Mouse (Mus musculus) heart, adult 9 months (tissue): Measurements from ENCODE around the gene Cog8.

Source experiments
- DNase-seq, 2 experiments: peaks; one replicate each; pipeline ENCODE4 v3.0.0; 2022; ENCODE audit warnings: low spot score in 2 of 2

Cog8 gene

GRCm38 (mm10) chr8:107056076-107056972, at the start of gene Cog8, which contains the start of gene Nip7:
Gene Cog8, minus strand, starts transcription at chr8:107056689.
Gene Nip7, plus strand, starts transcription at chr8:107056877.
- DNase-seq: peak; percentile 98

GRCm38 (mm10) chr8:107104547-107104946, 48.1 kb upstream of the Cog8 start:
- DNase-seq: peak in 1 of 2 experiments; percentile 63

- DNase-seq: peak in 1 of 2 experiments; percentile 22
These were observed 44.1 kb upstream of the Cog8 start for GRCm38 (mm10) chr8:107100635-107101034.

- peak; percentile 94 for DNase-seq
These were observed 40.0 kb upstream of the Cog8 start, which contains the start of gene Terf2 for GRCm38 (mm10) chr8:107096366-107097036. Gene Terf2, minus strand, starts transcription at chr8:107096547.

- DNase-seq: no peak
These were observed 39.4 kb upstream of the Cog8 start for GRCm38 (mm10) chr8:107095717-107096365.

- DNase-seq: no peak
These were observed 34.0 kb upstream of the Cog8 start for GRCm38 (mm10) chr8:107090531-107090930.

- no peak for DNase-seq
These were observed 32.1 kb upstream of the Cog8 start for GRCm38 (mm10) chr8:107088526-107089063.

GRCm38 (mm10) chr8:107086018-107086417, 29.5 kb upstream of the Cog8 start:
- DNase-seq: no peak

- DNase-seq: no peak
These were observed 28.9 kb upstream of the Cog8 start for GRCm38 (mm10) chr8:107085358-107085757.

GRCm38 (mm10) chr8:107076239-107076888, 19.9 kb upstream of the Cog8 start:
- no peak for DNase-seq

GRCm38 (mm10) chr8:107074128-107074527, 17.6 kb upstream of the Cog8 start:
- DNase-seq: no peak

GRCm38 (mm10) chr8:107073706-107074105, 17.2 kb upstream of the Cog8 start:
- DNase-seq: no peak

- DNase-seq: no peak
These were observed 9.3 kb upstream of the Cog8 start, which contains the start of gene Tmed6 for GRCm38 (mm10) chr8:107065511-107066496. Gene Tmed6, minus strand, starts transcription at chr8:107065644.

GRCm38 (mm10) chr8:107062613-107063012, 6.1 kb upstream of the Cog8 start:
- DNase-seq: no peak

- DNase-seq: no peak
These were observed 482 bp upstream of the Cog8 start for GRCm38 (mm10) chr8:107056973-107057369.

- no peak for DNase-seq
These were observed 4.4 kb downstream of the Cog8 start for GRCm38 (mm10) chr8:107052046-107052445.

- no peak for DNase-seq
These were observed 7.0 kb downstream of the Cog8 start for GRCm38 (mm10) chr8:107049480-107049879.

- DNase-seq: peak; percentile 82
These were observed 8.2 kb downstream of the Cog8 start, which contains the start of gene Pdf for GRCm38 (mm10) chr8:107048061-107048941. Gene Pdf, minus strand, starts transcription at chr8:107048614.

GRCm38 (mm10) chr8:107046976-107047375, 9.5 kb downstream of the Cog8 start:
- no peak for DNase-seq
